Mouse (Mus musculus) liver, embryonic 18 days (tissue): Measurements from ENCODE around the gene B3galt5. TPM values are rescaled to one million over a fixed set of nuclear protein-coding genes. Genes with fewer than 3 reads are reported as not detected.

Source experiments
- polyA plus RNA-seq: library from polyadenylated mRNA; depleted of rRNA; stranded (reverse); fragments of >200 nt; gene quantifications from 2 replicates; pipeline ENCODE4 v1.2.3, GENCODE M21; 2012; rRNA removed

The B3galt5 gene
- 0.05 TPM in 2 replicates for polyA plus RNA-seq

GRCm38 (mm10) chr16:96235366-96235970 lies at the start of gene B3galt5:
Gene B3galt5, plus strand, starts transcription at chr16:96235801.

GRCm38 (mm10) chr16:96191531-96192506 lies 43.8 kb upstream of the B3galt5 start, which contains the start of gene Lca5l:
Gene Lca5l, minus strand, starts transcription at chr16:96192271.

GRCm38 (mm10) chr16:96199913-96200701 lies 35.5 kb upstream of the B3galt5 start, which contains the start of gene Sh3bgr:
Gene Sh3bgr, plus strand, starts transcription at chr16:96200450.

Other genes starting within 250 kb of the B3galt5 start
- 29.1 and 29.8 TPM in 2 replicates for gene Psmg1, start 244.8 kb upstream of the B3galt5 start, polyA plus RNA-seq
- 12.1 and 12.4 TPM in 2 replicates for gene Brwd1, start 153.3 kb upstream of the B3galt5 start, polyA plus RNA-seq
- gene Hmgn1, start 108.1 kb upstream of the B3galt5 start, polyA plus RNA-seq = 45.4 and 48.2 TPM in 2 replicates
- 5.6 and 7.6 TPM in 2 replicates for gene Wrb, start 90.4 kb upstream of the B3galt5 start, polyA plus RNA-seq
- 0.06 and 0.08 TPM in 2 replicates for gene Lca5l, start 43.5 kb upstream of the B3galt5 start, polyA plus RNA-seq
- 0.16 and 0.31 TPM in 2 replicates for gene Sh3bgr, start 35.4 kb upstream of the B3galt5 start, polyA plus RNA-seq
- gene Itgb2l, start 207.8 kb downstream of the B3galt5 start, polyA plus RNA-seq = 13.0 and 18.2 TPM in 2 replicates
- gene Pcp4, start 231.8 kb downstream of the B3galt5 start, polyA plus RNA-seq = 0.19 TPM in 1 of 2 replicates, not detected in the other